Mouse (Mus musculus) frontal cortex, adult (tissue): ENCODE measurements around the gene Tk2.
A peak's percentile ranks its signal among the peaks of the same experiment; 100 is the strongest.

ENCODE experiments used
- ATAC-seq: cut with Nextera tagmentation; 2 replicates; pipeline ENCODE4 v1.9.2; 2017; ENCODE audit warnings: mild to moderate bottlenecking, moderate library complexity, mixed read lengths; ENCODE audit not compliant: low TSS enrichment

The Tk2 gene

DNA sequence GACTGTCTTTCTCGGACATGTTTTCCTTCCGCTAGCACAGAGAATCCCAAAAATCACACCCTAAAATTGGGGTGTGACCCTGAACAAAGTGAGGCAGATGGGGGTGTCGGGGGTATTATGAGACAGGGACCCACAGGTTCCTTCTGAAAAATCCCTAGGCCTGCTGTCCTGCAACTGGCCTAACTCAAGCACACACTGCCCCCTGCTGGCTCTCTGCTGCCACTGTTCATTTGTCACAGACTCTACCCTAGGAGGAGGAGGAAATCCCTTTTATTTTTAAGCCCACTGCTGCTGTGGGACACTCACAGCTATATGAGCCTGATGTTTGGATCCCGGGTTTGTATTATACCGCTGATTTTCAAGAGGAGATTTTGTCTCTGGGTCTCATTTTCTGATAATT, 28.6 kb downstream of the Tk2 start:
- peak; percentile 62 for ATAC-seq

DNA sequence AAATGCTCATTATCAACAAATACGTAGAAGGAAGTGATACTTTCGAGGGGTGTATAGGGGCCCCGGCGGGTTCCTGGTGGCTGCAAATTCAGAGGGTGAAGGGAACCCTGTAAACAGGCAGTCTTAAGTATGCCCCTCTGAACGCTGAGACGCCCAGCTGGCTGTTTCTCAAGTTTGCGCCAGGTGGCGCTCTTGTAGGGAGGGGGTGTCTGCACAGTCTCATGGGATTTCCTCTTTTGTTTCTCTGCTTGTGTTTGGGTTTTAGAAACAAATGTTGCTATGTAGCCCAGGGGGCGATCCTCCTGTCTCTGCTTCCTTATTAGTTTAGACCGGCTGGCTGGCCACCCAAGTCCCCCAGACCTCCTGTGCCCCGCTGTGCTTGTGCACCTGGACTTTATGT, 29.3 kb downstream of the Tk2 start:
- peak; percentile 56 for ATAC-seq

DNA sequence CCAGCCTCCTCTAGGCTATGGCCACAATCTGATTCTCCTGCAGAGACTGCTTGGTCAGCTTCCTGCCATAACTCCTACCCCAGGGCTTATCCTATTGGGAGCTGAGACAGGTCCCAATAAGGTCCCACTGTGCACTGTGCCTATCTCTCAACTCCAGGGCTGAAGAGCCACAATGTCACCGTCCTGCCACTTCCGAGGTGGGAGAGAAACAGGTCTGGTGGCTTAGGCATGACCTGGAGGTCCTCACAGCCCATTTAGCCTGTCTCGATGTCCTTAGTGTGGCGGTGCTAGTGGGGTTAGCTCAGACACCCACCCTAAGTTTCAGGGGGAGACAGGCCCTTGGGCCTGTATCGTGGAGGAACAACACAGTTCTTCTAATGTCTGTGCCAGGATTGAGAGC, 30.8 kb downstream of the Tk2 start:
- ATAC-seq: no peak

DNA sequence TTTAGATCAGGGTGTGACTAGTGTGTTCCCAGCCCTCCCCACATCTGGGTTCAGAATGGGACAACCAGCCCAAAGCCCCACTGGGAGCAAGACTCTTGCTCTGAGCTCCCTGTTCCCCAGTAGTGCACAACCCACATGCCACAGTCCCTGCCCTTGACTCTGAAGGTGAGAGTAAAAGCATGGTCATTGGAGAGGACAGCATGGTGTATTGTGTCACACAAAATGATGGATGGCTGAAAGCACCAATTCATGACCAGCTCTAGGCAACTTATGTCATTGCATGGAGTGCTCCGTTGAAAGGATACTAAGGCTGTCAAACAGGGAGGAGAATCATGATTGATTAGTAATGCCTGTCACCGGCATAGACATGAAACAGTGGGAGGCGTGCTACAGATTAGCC, 43.1 kb downstream of the Tk2 start:
- ATAC-seq: no peak

DNA sequence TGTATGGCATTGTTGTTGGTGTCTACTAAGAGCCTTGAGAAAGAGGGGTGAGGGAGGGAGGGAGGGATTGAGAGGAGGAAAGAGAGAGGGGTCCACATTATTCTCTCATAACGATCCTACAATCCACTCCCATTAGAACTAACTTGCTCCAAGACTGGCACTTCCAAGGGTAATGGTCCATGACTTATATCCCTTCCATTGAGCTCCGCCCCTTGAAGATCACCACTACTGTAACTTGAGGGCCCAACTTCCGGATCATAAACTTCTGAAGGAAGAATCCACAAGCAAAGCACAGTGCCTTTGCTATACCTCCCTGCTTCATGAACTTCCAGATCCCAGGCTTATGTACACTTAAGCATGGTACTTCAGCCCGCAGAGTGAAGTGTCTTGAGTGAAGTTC, 46.0 kb downstream of the Tk2 start:
- no peak for ATAC-seq

DNA sequence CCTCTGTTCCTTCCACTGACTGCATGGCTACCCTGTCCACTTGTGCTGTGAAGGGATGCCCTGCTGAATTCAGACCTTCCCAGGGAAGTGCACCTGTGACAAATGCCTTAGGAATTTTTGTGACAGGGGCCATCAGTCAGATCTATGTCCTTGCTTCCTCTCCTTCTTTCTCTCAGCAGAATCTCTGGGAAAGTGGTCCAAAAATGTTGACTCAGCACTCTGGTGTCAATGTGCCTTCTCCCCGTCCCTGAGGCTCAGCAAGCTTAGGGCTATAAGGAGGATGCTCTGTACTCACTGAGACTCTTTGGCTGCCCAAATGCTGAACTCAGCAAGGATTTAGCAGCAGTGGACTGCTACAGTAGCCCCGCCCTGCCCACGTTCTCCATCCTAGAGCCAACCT, 46.7 kb downstream of the Tk2 start:
- no peak for ATAC-seq

DNA sequence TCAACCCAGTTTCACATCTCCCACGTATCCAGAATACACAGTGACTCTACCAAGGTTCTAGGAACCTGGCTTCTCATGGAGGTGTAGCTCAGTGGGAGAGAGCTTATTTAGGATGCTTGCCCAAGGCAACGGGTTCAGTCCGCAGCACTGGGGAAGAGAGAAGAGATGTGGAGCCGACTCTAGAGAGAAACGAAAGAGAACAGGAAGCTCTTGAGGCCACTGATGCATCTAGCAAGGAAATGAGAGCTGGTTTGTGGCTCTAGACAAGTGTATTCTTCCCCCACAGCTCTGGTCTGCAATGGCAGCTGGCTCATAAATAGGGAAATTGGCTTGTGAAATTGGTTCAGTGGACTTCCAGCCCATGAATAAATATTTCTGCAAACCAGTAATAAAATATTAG, 48.6 kb downstream of the Tk2 start:
- ATAC-seq: no peak

DNA sequence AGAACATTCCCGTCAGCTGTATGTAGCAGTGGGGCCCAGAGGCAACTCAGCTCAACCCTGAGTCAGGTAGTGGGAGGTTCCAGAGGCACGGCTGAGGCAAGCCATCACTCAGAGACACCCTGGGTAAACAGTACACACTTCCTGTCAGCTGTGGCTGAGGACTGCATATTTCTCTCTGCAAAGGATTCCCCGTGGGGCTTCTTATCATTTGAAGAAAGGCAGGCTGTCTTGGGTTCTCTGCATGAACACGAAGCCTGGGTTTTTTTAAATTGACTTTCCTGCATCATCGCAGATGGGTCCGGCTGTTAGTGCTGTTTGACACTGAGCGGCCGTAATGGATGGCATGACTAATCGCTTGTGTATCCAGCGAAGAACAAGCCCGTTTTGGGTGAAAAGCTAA, 56.9 kb downstream of the Tk2 start:
- ATAC-seq: peak; percentile 39; the same call in 1 of the 2 replicates

DNA sequence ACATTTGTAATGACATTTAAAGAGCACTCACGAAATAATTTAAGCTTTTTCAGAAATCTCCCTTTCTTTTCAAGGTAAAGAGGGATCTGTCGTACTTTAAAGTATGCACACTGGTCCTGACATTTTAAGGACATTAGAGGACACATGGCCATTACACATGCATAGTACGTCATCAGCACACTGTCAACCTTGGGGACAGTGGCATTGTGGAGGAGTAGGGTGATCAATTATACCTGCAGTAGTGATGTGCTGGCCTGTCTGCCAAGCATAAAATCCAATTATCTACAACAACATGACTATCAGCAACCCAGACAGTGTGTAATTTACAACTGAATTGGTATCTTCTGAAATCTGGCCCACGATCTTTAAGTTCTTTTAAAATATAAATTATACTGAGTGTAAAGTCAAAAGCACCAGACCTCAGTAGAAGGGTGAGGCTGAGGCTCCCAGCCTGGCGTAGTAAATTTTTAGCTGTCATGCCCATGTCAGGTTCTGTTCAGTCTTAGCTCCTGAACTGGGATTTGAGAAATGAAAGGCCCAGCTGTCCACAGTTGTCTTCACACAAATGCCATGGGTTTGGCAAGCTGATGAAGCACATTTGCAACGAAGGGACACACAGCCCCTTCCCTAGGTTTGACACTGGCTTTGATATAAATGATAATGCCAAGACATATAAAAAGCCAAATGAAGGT, 57.4 kb downstream of the Tk2 start:
- ATAC-seq: no peak

DNA sequence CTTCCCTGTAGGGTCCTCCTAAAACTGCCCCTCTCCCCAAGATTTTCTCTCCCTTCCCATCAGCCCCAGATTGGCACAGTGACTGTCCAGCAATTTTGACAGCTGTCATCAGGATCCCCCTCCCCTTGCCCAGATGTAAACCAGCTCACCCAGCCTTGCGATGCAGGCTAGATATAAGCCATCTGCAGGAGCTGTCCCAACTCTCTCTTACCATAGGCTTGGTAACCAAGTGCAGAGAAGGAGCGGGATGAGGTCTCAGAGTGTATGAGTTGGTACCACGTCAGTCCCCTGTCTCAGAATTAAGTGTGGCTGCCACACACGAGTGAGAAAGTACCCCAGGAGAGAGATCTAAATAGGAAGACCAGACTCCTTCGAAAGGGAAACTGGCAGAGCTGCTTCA, 59.9 kb downstream of the Tk2 start:
- no peak for ATAC-seq

DNA sequence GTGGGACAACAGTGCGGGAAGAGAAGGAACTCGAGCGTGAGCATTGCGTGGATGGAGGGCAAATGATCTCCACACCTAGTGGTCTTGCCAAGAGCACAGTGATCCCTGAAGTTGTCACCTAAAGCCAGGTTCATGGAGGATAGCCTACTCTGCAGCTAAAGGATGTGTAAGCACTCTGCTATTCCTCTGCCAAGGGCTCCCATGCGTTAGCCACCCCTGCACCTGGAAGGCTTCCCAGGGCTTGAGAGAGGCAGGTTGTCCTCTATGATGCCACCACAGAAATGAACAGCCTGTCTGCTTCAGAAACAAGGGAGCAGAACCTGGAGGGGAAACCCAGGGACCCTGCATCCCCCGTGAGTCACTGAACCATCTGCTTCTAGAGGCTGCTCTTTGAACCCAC, 60.7 kb downstream of the Tk2 start:
- ATAC-seq: peak; percentile 79

DNA sequence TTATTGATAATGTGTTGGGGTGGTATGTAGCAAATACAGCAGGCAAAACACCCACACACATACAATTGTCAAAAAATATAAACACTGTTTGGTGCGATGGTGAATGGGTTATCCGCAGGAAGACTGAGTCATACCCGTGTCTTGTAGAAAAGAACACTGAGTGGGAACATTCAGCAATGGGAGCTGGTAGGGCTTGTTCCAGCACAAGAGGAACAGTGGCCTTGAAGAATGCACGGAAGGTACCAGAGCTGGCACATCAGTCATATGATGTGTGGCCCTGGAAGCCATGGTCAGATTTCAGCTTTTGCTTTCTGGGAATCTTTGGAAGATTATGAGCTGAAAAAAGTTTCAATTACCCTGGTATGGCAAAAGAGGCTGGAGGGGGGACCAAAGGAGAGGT, 61.5 kb downstream of the Tk2 start:
- peak; percentile 53; the same call in 1 of the 2 replicates for ATAC-seq

DNA sequence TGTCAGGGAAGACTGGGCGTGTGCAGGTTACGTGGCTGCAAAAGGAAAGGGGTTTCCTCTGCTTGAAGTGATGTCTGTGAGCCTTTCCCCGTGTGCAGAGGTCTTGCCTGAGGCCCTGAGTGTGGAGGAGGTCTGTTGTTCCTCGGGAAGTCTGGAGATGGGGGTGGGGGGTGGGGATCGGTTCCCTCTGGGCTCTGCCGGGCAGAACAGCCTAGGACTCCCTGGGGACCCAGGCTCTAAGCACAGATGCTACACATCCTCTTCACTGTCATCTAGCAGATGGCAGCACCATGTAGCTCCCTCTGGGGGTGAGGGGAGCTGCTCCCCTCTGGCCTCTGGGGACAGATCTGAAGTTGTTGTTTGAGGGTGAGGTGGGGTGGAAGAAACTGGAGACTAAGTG, 63.5 kb downstream of the Tk2 start:
- no peak for ATAC-seq

DNA sequence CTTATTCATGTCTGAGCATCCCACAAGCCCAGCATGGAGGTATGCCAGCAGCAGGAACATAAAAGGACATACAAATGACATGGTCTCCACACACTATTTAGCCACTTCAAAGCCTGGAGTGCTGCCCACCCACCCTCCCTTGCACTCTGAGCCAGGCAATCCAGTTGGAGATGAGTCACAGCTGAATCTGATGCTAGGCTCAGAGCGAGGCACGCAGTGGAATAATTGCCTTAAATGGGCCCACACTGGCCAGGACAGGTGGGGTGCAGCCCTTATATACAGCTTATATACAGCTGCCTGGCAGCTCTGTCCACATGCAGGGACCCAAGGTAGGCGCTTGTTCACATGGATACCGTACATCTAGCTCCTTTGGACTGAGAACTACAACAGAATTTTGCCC, 71.3 kb downstream of the Tk2 start:
- ATAC-seq: peak; percentile 92
